Mouse (Mus musculus): ENCODE results near the gene Copa. TPM values are rescaled to one million over a fixed set of nuclear protein-coding genes. Genes with fewer than 3 reads are reported as not detected.

Copa gene
- polyA plus RNA-seq, 1 experiment from 2014 or later: 176 TPM

GRCm38 (mm10) chr1:172099325-172100033 is 17.1 kb downstream of the Copa start:
- Histone ChIP-seq H3K27me3 (ENCODE audit: poor library complexity, severe bottlenecking) (no peaks in the 10 kb centered on the region), H3K4me1 (no peaks in the 10 kb centered on the region), H3K4me3 (no peak overlapping the region), H3K9me3 (no peaks in the 10 kb centered on the region), H3K27ac (no peak overlapping the region), H3K36me3 (replicated peaks) (peaks cover 93% of the 10 kb centered on the region)
- DNase-seq (ENCODE audit: extremely low spot score, low spot score): no peak
- 92% methylated on average over 6 of the region's 6 CpGs for WGBS

- no peak for DNase-seq (ENCODE audit: extremely low spot score, low spot score)
- peaks cover 99% of the 10 kb centered on the region for H3K36me3 ChIP-seq (replicated peaks)
Observed at GRCm38 (mm10) chr1:172103619-172104018, 21.3 kb downstream of the Copa start.

GRCm38 (mm10) chr1:172105101-172105500 is 22.8 kb downstream of the Copa start:
- 91% methylated on average over 11 of the region's 11 CpGs for WGBS
- DNase-seq (ENCODE audit: extremely low spot score, low spot score): no peak
- no peak overlapping the region for H3K27ac ChIP-seq
- no peak overlapping the region for H3K4me3 ChIP-seq
- no peaks in the 10 kb centered on the region for H3K4me1 ChIP-seq
- H3K9me3 ChIP-seq: no peaks in the 10 kb centered on the region
- peaks cover 99% of the 10 kb centered on the region for H3K36me3 ChIP-seq (replicated peaks)
- no peaks in the 10 kb centered on the region for H3K27me3 ChIP-seq (ENCODE audit: poor library complexity, severe bottlenecking)

More at GRCm38 (mm10) chr1:172103619-172104018, 21.3 kb downstream of the Copa start:
- Histone ChIP-seq H3K9me3 (no peaks in the 10 kb centered on the region), H3K27ac (no peak overlapping the region), H3K27me3 (ENCODE audit: poor library complexity, severe bottlenecking) (no peaks in the 10 kb centered on the region), H3K4me1 (no peaks in the 10 kb centered on the region), H3K4me3 (no peak overlapping the region)
- WGBS: 89% methylated on average over 4 of the region's 4 CpGs

GRCm38 (mm10) chr1:172107777-172108477 is 25.6 kb downstream of the Copa start:
- no peak overlapping the region for H3K4me3 ChIP-seq
- H3K4me1 ChIP-seq: no peaks in the 10 kb centered on the region
- no peak for DNase-seq (ENCODE audit: extremely low spot score, low spot score)
- no peaks in the 10 kb centered on the region for H3K27me3 ChIP-seq (ENCODE audit: poor library complexity, severe bottlenecking)
- H3K9me3 ChIP-seq: no peaks in the 10 kb centered on the region
- H3K36me3 ChIP-seq (replicated peaks): peaks cover 100% of the 10 kb centered on the region
- H3K27ac ChIP-seq: no peak overlapping the region
- WGBS: 80% methylated on average over 10 of the region's 10 CpGs

DNA sequence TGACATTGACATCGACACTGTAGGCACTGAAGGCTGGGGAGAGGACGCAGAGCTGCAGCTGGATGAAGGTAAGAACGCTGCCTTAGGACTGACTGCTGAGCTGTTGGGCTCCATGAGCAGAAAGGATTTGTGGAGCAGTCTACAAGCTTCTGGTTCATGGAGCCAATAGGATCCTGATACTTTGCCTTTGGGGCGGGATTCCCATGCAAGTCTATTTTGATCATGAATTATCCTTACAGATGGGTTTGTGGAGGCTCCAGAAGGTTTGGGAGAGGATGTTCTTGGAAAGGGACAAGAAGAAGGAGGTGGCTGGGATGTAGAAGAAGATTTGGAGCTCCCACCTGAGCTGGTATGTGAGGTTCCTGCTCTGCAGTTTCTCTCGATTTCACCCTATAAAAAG is 34.6 kb downstream of the Copa start:
- no peak overlapping the region for H3K4me3 ChIP-seq
- H3K9me3 ChIP-seq: no peaks in the 10 kb centered on the region
- H3K4me1 ChIP-seq: no peaks in the 10 kb centered on the region
- 95% methylated on average over 5 of the region's 5 CpGs for WGBS
- no peak overlapping the region for H3K27ac ChIP-seq
- peaks cover 100% of the 10 kb centered on the region for H3K36me3 ChIP-seq (replicated peaks)
- H3K27me3 ChIP-seq (ENCODE audit: poor library complexity, severe bottlenecking): no peaks in the 10 kb centered on the region
- DNase-seq (ENCODE audit: extremely low spot score, low spot score): no peak

DNA sequence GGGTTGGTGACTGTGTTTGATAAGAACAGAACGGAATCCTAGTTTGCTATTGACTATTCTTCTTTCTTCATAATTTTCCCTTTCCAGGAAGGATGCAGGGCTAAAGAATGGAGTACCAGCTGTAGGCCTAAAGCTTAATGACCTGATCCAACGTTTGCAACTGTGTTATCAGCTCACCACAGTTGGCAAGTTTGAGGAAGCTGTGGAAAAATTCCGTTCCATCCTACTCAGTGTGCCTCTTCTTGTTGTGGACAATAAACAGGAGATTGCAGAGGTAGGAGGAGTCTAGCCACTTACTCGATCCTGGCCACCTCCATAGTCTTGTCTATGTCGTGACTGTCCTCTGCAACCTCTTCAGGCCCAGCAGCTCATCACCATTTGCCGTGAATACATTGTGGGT is 36.8 kb downstream of the Copa start:
- Histone ChIP-seq H3K27me3 (ENCODE audit: poor library complexity, severe bottlenecking) (no peaks in the 10 kb centered on the region), H3K36me3 (replicated peaks) (peaks cover 98% of the 10 kb centered on the region), H3K9me3 (no peaks in the 10 kb centered on the region), H3K4me3 (no peak overlapping the region), H3K4me1 (no peaks in the 10 kb centered on the region), H3K27ac (no peak overlapping the region)
- no peak for DNase-seq (ENCODE audit: extremely low spot score, low spot score)
- WGBS: 84% methylated on average over 6 of the region's 6 CpGs

- WGBS: 65% methylated on average over 3 of the region's 3 CpGs
Observed at GRCm38 (mm10) chr1:172119720-172120119, 37.4 kb downstream of the Copa start.

DNA sequence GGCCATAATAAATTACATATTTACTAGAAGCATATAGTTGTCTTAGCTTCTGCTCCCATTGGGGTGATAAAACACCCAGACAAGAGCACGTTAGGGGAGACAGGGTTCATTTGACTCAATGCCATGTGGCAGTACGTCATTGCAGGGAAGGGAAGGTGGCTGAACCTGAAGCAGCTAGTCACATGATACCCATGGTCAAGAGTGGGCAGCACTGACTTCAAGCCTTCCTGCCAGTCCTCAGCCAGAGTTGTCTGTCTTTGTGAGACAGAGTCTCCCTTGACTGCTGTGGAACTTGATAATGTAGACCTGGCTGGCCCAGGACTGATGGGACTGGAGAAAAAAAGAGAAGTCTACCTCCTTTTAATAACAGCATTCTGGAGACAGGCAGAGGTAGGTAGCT is 40.3 kb downstream of the Copa start:
- no peaks in the 10 kb centered on the region for H3K27me3 ChIP-seq (ENCODE audit: poor library complexity, severe bottlenecking)
- no peak overlapping the region for H3K4me3 ChIP-seq
- no peak overlapping the region for H3K27ac ChIP-seq
- 84% methylated on average over 2 of the region's 2 CpGs for WGBS
- H3K9me3 ChIP-seq: no peaks in the 10 kb centered on the region
- peaks cover 11% of the 10 kb centered on the region for H3K4me1 ChIP-seq
- no peak for DNase-seq (ENCODE audit: extremely low spot score, low spot score)
- peaks cover 62% of the 10 kb centered on the region for H3K36me3 ChIP-seq (replicated peaks)

More at GRCm38 (mm10) chr1:172119720-172120119, 37.4 kb downstream of the Copa start:
- Histone ChIP-seq H3K9me3 (no peaks in the 10 kb centered on the region), H3K4me1 (no peaks in the 10 kb centered on the region), H3K4me3 (no peak overlapping the region), H3K27me3 (ENCODE audit: poor library complexity, severe bottlenecking) (no peaks in the 10 kb centered on the region), H3K36me3 (replicated peaks) (peaks cover 92% of the 10 kb centered on the region), H3K27ac (no peak overlapping the region)
- peak; percentile 33 for DNase-seq (ENCODE audit: extremely low spot score, low spot score)

GRCm38 (mm10) chr1:172124572-172124971 is 42.2 kb downstream of the Copa start:
- DNase-seq (ENCODE audit: extremely low spot score, low spot score): no peak
- H3K4me3 ChIP-seq: no peak overlapping the region
- H3K4me1 ChIP-seq: peaks cover 14% of the 10 kb centered on the region
- no peak overlapping the region for H3K27ac ChIP-seq
- H3K36me3 ChIP-seq (replicated peaks): peaks cover 57% of the 10 kb centered on the region
- H3K27me3 ChIP-seq (ENCODE audit: poor library complexity, severe bottlenecking): no peaks in the 10 kb centered on the region
- no peaks in the 10 kb centered on the region for H3K9me3 ChIP-seq
- 82% methylated on average over 6 of the region's 6 CpGs for WGBS

GRCm38 (mm10) chr1:172126376-172127347 is 44.3 kb downstream of the Copa start, which contains the start of gene Pex19:
Pex19 (plus strand) TSS chr1:172126755.
- Histone ChIP-seq H3K4me3 (peak within 1 kb of the TSS; percentile 85), H3K9me3 (no peaks in the 10 kb centered on the region), H3K27me3 (ENCODE audit: poor library complexity, severe bottlenecking) (no peaks in the 10 kb centered on the region), H3K36me3 (replicated peaks) (peaks cover 56% of the 10 kb centered on the region), H3K4me1 (peaks cover 14% of the 10 kb centered on the region), H3K27ac (peak within 1 kb of the TSS; percentile 91)
- peak; percentile 91 for DNase-seq (ENCODE audit: extremely low spot score, low spot score)
- WGBS: 1% methylated on average over 42 of the region's 42 CpGs

- H3K27me3 ChIP-seq (ENCODE audit: poor library complexity, severe bottlenecking): no peaks in the 10 kb centered on the region
- peak overlapping the region; percentile 91 for H3K27ac ChIP-seq
- 61% methylated on average over 5 of the region's 5 CpGs for WGBS
Observed at GRCm38 (mm10) chr1:172127487-172127886, 45.2 kb downstream of the Copa start.

DNA sequence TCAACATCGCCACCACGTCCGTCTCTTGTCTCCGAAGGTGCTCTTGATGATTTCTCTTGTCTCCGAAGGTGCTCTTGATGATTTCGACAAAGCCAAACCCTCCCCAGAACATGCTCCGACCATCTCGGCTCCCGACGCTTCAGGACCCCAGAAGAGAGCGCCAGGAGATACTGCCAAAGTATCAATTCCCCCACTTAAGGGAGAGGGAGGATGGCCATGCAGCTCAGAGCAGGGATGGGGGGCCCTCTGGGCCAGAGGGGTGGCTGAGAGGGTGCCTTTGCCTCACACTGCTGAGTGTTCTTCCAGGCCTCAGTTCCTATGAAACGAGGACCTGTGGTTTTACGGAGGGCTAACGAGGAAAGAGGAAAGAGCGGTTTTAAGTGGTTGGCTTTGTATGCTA is 46.2 kb downstream of the Copa start:
- H3K4me1 ChIP-seq: peaks cover 14% of the 10 kb centered on the region
- no peak overlapping the region for H3K27ac ChIP-seq
- H3K9me3 ChIP-seq: no peaks in the 10 kb centered on the region
- no peaks in the 10 kb centered on the region for H3K27me3 ChIP-seq (ENCODE audit: poor library complexity, severe bottlenecking)
- WGBS: 96% methylated on average over 15 of the region's 15 CpGs
- H3K4me3 ChIP-seq: no peak overlapping the region
- H3K36me3 ChIP-seq (replicated peaks): peaks cover 56% of the 10 kb centered on the region
- DNase-seq (ENCODE audit: extremely low spot score, low spot score): no peak

More at GRCm38 (mm10) chr1:172127487-172127886, 45.2 kb downstream of the Copa start:
- DNase-seq (ENCODE audit: extremely low spot score, low spot score): no peak
- peaks cover 14% of the 10 kb centered on the region for H3K4me1 ChIP-seq
- H3K9me3 ChIP-seq: no peaks in the 10 kb centered on the region
- H3K36me3 ChIP-seq (replicated peaks): peaks cover 56% of the 10 kb centered on the region
- H3K4me3 ChIP-seq: peak overlapping the region; percentile 85

Measured in forebrain, embryonic 10.5 days (tissue).